Mouse (Mus musculus): Measurements from ENCODE around the gene Pik3r3.

Pik3r3 gene

DNA sequence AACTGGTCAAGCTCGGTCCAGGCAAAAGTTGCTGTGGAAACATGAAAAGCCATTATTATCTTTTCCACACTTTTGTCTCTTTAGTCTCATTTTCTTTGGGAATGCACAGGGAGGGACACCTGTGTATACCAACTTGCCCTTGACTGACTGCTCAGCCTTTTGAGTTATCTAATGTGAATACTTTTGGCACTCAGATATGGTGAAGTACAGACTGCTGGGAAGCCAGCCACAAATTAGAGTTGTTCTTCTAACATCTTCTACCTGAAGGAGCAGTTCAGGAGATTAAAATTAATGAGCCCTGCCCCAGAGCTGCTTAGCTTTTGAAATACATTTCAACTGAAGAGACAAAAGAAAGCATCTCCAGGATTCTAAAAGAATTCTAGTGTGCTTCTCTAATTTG is 2.4 kb upstream of the Pik3r3 start:
- no peak for DNase-seq (ENCODE audit: low spot score in 2 of 2)

DNA sequence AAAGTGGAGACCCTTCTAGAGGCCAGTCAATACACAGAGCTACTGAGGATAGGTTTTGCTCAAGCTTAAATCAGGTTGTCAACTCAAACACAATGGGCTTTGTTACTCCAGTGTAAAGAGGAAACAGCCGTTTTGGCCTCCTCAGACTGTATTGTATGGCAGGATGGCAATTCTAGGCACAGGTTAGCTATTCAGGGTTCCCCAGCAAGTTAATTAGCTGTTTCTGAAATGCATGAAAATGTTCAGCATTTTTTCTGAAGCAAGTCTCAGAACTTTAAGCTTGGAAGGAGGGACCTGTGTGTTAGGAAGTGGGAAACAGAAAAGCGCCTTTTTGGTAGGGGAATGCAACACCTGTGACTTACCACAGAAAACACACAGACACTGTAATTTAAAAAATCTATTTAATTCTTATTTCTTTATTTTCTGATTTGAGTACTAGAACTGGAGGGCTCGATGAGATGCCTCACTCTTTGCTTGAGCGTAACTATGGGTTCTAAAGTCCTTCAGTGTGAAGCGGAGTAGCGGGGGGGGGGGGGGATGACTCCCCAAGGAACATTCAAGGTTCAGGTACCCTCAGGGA is 1.3 kb upstream of the Pik3r3 start:
- peak; percentile 18 to 36 for DNase-seq (ENCODE audit: low spot score in 2 of 2)

DNA sequence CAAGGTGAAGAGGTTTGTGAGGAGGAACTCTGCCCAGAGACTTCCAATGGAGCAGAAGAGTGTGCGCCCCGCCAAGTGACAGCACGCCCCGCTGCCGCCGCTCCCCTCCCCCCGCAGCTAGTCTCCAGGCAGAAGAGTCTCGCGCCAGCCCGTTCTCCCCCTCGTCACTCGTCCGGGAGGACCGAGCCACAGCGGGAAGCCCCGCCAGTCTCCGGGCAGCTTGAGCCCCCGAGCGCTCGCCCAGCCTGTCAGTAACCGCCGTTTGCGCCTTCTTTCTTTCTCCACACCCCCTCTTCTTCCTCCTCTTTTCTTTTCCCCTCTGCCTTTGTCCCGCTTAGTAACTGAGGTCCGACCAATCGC is 658 bp upstream of the Pik3r3 start:
- DNase-seq (ENCODE audit: low spot score in 2 of 2): no peak

DNA sequence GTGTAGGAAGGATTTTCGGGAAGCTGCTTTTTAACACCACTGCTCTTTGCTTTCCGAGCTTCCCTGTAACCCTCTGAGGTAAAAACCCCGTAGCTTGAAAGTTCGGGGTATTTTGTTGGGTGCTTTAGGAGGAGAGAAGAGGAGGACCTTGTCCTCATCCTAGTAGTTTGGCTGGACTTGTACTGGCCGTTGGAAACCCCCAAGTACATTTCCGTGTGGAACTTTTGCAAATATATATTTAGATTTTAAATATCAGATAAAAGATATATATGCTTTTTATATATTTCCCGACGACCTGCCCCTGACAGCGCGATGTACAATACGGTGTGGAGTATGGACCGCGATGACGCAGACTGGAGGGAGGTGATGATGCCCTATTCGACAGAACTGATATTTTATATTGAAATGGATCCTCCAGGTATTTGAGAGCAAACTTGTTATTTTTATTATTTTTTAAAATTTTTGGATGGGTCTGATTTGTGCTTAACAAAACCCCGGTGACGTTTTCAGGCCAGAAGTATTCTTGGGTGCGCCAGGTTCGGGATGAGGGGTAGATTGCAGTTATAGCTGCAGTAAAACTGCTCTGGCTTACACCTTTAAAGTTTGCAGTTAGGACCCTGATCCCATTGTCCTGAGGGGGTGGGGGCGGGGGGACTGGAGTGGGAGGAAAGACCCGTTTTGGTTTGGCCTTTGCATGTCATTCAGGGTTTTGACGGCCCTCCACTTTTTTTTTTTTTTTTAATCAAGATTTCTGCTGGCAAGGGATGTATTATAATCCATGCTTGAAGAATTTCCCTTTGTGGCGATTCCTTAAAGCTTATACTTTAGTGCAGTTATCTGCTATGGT is 801 bp downstream of the Pik3r3 start:
- peak; percentile 17 to 21 for DNase-seq (ENCODE audit: low spot score in 2 of 2)

DNA sequence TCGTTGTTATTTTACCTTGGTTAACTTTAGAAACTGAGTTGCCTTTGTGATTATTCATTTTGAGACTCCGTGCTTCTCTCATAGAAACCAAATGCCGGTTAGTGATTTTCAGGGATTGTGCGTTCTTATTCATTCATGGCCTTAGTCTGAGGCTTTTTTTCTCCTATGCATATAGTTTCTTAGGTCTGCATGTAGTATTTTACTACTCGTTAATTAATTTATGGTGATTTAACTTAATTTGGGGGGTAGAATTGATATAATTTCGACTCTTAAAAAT is 1.4 kb downstream of the Pik3r3 start:
- DNase-seq (ENCODE audit: low spot score in 2 of 2): no peak

DNA sequence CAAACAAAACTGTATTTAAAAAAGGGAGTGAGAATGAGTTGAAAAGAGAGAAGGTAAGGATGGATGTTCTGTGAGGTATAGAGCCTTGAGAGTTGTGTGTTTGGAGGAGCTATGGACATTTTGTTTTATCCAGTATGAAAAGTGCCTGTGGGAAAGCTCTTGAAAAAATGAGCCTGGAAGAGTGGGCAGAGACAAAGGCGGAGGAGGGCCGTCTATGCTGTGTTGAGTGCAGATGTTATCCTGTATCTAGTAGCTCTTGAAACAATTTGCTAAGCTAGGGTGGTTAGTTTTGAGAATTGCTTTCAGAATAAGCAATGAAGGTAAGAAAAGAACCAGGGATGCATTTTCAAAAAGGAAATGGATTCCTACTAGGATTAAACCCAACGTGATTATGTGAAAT is 22.0 kb downstream of the Pik3r3 start:
- no peak for DNase-seq (ENCODE audit: low spot score in 2 of 2)

DNA sequence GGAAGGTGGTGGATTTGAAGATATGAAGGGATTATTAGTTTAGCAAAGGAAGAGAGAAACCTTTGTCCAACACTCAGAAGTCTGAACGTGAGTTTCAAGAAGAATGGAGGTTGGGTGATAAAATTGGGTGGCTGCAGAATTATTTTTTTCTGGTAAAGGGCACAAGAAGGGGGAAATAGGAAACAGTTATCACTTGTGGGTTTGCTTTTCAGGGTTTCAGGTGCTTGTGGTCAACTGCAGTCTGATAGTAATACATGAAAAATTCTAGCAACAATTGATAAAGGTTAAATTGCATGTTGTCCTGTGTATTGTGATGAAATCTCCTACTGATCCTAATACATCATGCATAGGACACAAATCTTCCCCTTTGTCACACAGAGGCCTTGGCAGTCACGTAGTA is 22.8 kb downstream of the Pik3r3 start:
- no peak for DNase-seq (ENCODE audit: low spot score in 2 of 2)

DNA sequence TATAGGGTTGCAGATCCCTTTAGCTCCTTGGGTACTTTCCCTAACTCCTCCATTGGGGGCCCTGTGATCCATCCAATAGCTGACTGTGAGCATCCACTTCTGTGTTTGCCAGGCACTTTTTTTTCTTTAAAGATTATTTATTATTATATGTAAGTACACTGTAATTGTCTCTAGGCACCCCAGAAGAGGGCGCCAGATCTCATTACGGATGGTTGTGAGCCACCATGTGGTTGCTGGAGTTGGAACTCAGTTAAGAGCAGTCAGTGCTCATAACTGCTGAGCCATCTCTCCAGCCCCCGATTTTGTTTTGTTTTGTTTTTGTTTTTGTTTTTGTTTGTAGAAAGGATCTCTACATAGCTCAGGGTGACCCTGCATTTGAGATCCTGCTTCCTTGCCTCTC is 24.5 kb downstream of the Pik3r3 start:
- peak in 1 of 2 experiments; percentile 4 for DNase-seq (ENCODE audit: low spot score in 2 of 2)

DNA sequence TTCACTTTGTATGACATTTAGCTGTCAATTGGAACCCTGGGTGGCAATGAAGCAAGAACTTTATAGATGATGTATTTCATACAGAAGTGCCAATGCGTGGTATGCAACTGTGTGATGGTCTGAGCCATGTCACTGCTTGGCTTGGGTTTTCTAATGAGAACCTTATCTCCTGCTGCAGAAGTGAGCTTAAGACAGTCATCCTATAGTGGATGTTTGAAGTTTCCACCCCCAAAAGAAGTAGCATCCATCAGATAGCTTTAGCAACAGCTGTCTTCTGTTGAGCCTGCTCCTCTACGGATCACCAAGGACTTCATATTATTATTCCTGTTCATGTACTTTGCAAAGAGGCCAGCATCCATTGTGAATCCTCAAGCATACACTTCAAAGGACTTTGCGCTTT is 28.6 kb downstream of the Pik3r3 start:
- no peak for DNase-seq (ENCODE audit: low spot score in 2 of 2)

DNA sequence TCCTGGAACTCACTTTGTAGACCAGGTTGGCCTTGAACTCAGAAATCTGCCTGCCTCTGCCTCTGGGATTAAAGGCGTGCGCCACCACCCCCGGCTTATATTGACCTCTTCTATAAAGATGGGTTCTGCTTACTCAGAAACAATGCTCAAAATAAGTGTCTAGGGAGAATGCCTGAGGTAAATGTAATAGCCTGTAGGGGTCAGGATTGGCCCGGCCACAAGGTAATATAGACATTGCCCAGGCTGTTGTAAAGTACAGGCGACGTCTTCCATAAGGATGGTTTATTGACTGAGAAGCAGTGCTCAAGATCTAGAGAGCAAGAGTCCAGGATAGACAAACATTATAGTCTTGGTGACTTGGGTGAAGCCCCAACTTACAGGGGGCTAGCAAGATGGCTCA is 46.8 kb downstream of the Pik3r3 start:
- no peak for DNase-seq (ENCODE audit: low spot score in 2 of 2)

DNA sequence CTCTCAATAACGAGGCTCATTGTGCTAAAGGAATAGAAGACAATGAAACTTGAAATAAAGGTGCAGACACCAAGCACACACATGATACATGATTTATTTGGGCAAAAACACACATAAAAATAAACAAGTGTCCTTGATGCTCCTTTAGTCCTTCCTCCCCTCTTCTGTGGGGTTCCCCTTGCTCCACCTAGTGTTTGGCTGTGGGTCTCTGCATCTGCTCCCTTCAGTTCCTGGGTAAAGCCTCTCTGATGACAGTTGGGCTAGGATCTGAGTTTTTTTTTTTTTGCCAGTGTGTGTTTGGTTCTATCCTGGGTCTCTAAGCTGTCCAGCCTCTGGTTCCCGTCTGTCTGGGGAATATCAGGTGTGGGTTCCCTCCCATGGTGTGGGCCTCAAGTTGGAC is 60.8 kb downstream of the Pik3r3 start:
- no peak for DNase-seq (ENCODE audit: low spot score in 2 of 2)

DNA sequence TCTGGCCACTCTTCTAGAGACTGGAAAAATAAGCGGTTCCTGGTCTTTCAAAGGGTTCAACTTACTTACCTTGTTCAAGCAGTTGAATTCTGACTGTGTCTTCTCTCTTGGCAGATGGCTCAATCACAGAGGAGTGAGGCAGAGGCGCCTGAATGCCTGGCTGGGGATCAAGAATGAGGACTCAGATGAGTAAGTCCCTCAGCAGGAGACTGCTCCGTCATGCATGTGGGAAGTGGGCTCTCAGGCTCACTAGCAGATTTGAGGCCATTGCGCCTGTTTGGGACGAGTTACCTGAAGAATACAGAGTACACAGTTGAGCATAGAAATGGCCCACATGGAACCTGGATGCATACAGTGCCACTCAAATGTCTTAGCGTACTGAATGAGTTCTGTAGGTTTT is 70.1 kb downstream of the Pik3r3 start:
- no peak for DNase-seq (ENCODE audit: low spot score in 2 of 2)

DNA sequence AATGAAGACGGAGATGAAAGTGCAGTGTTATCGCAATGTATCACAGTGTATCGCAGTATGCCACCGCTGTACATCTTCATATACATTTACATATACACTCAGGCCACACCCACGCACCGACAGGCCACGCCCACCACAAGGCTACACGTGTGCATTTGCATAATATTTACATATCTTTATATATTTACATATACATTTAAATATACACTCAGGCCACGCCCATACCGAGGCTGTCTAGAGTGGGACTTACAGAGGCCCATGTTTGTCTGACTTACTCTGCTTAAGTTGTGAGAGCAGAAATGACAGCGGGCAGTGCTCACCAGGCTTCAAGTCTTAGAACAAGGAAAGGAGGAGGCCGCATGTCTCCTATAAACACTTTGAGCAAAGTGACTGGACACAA is 71.9 kb downstream of the Pik3r3 start:
- DNase-seq (ENCODE audit: low spot score in 2 of 2): no peak

DNA sequence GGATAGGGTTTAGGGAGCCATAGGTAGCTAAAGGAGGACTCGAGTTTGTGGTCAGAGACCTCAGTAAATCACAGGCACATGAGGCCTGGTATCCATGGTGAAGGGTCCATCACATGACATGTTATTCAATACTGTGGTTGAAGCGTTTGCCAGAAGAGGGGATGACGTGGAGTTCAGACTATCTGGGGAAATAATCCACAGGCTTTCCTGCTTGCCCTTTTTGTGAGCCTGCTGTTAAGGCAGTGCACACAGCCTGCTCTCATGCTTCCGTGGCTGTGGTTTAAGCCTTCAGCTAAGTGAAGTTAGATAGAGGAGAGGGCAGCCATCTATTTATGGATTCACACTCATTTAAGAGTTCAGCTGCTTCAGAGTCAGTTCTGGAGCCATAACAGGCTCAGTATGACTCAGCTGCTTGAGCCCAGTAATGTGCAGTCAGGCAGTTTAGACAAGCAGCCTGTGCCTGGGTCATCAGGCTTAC is 79.5 kb downstream of the Pik3r3 start:
- DNase-seq (ENCODE audit: low spot score in 2 of 2): peak; percentile 45 to 47

DNA sequence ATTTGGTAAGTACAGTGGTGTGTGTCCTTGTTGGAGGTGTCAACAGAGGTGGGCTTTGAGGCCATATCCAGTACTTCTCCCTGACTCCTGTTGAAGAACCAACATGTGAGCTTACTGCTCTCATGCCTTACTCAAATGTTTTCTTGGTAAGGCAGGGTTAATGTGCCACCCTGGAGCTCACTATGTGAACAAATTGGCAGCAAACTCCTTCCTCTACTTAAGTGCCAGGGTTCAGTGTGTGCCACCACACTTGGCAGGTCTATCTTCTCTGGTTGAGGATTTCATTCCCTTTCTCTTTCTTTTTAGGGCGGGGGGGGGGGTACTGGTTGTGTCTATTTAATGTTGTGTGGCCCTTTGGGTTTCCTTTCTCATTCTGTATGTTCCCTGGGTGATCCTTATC is 83.1 kb downstream of the Pik3r3 start:
- no peak for DNase-seq (ENCODE audit: low spot score in 2 of 2)

DNA sequence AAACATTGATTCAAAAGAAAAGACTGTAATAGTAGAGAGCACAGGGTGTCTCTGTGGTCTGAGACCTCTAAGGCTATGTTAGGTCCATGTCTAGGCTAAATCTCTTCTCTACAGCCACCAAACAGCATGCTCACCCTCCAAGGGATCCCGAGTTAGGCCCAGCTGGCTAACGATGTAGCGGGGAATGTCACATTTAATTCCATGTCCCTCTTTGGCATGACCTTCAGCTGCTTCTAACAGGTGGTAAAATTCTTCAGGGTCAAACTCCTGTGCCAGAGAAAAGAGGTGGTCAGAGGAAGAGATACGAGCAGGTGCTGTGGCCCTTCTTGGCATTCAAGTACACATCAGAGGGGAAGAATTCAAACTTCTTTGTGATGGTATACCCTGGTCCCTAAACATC is 96.2 kb downstream of the Pik3r3 start:
- DNase-seq (ENCODE audit: low spot score in 2 of 2): no peak

DNA sequence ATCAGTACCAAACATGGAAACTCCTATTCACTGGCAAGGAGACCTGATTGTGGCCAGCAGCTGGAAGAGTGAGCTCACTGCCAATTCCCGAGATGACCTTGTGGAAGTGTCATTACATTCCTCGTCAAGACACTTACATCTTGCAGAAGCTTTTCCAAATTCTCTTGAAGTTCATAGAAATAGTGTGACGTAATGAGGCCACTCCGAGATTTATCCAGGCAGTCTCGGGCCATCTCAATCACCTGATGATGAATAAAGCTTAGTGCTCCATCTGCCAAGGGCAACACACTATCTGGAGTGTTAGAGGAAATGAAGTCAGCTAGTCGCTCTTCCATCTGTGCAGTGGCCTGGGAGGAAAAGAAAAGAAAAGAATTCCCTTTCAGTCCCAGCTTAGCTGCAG is 100.7 kb downstream of the Pik3r3 start:
- DNase-seq (ENCODE audit: low spot score in 2 of 2): peak; percentile 62 to 68

DNA sequence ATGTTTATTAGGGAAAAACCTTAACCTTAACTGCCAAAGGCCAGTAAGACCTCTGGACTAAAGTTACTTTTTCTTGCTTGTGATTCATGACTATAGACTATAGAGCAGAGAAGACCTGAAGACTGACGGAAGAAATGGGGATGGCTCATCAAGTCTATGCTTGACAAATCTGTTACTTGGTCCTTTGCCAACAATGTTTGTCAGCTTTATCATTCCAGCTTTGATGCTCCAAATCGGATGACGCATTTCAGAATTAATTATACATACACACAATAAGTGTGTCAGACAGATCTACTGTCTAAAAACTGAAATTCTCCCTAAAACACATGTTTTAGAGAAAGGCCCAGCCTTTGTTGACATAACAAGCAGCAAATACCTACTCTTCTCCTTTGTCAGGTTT is 107.8 kb downstream of the Pik3r3 start:
- no peak for DNase-seq (ENCODE audit: low spot score in 2 of 2)

DNA sequence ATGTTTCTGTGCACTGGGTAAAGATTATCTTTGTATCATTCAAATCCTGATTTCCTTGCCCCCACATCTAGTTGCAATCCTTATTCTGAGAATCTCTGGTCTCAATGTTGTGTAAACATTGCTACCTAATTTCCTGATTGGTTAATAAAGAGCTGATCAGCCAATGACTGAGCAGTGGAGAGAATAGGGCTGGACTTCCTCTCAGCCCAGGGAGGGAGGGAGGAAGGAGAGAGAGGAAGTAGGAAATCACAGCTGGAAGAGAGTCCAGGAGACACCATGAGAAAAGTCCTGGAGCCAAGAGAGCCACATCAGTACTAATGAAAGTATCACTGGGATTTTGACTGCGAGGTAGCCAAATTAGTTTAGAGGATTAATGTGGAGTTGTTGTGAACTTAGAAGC is 114.9 kb downstream of the Pik3r3 start:
- no peak for DNase-seq (ENCODE audit: low spot score in 2 of 2)

DNA sequence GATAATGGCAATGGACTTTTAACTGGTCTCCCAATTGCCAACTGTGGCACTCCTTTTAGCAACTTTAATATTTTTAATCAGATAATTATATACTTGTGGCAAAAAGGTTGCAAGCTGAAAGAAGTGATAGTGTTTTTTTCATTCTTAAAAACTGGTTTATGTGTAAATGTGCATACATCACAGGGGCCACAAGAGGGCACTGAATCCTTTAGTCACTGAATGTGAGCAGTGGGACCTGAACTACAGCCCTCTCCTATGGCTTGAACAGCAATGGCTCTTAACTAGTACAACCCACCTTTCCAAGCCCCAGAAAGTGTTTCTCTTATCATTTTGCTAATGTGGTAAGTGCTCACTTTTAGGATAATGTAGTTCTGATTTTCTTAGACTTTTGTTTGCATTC is 120.7 kb downstream of the Pik3r3 start:
- DNase-seq (ENCODE audit: low spot score in 2 of 2): peak; percentile 13 to 43

DNA sequence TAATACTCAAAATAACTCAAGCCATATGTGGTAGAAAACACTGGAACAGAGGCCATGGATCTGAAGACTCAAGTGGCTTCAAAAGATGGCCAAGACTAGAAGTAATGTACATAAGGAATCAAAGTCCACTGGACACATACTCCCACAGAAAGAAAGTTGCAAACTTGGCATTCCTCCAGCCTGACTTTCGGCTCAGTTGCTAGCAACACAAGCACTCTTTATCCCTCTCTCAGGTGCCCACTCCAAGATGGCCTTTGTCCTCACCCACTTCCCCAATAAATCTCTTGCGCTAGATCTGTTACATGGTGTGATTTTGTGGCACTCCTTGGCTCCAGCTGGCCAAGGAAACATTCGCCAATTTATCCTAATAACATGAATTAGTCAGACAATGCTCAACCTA is 131.1 kb downstream of the Pik3r3 start:
- no peak for DNase-seq (ENCODE audit: low spot score in 2 of 2)

Data from heart, adult 9 months (tissue).